Mouse (Mus musculus) embryonic facial prominence, embryonic 13.5 days (tissue): ENCODE data around the gene Wdr18. TPM values are rescaled to one million over a fixed set of nuclear protein-coding genes. Genes with fewer than 3 reads are reported as not detected.
A peak's percentile ranks its signal among the peaks of the same experiment; 100 is the strongest.

ENCODE experiments used
- ATAC-seq: fragments of 200-750 bp; cut with Nextera tagmentation; 2 replicates; pipeline ENCODE4 v1.8.0; 2017; ENCODE audit warnings: low read depth; ENCODE audit not compliant: insufficient number of reproducible peaks, insufficient read depth, low FRiP score, low TSS enrichment
- H3K27ac ChIP-seq: fragments of 300-500 bp; sonication (generic); 2 replicates; pipeline ENCODE4 v1.5.1; 2015; ENCODE audit warnings: moderate library complexity, mild to moderate bottlenecking, inconsistent platforms
- H3K27me3 ChIP-seq: fragments of 300-500 bp; sonication (generic); 2 replicates; pipeline ENCODE4 v1.6.1; 2015; ENCODE audit warnings: mild to moderate bottlenecking, inconsistent platforms
- H3K36me3 ChIP-seq: fragments of 300-500 bp; sonication (generic); 2 replicates; pipeline ENCODE4 v1.6.1; 2015; ENCODE audit warnings: mild to moderate bottlenecking, inconsistent platforms
- H3K4me1 ChIP-seq: fragments of 300-500 bp; sonication (generic); 2 replicates; pipeline ENCODE4 v1.6.1; 2015; ENCODE audit warnings: inconsistent platforms
- H3K4me2 ChIP-seq: fragments of 300-500 bp; sonication (generic); 2 replicates; pipeline ENCODE4 v1.6.1; 2015; ENCODE audit warnings: moderate library complexity, mild to moderate bottlenecking, inconsistent platforms
- H3K4me3 ChIP-seq: fragments of 300-500 bp; sonication (generic); 2 replicates; pipeline ENCODE4 v1.5.1; 2015; ENCODE audit warnings: mild to moderate bottlenecking, inconsistent platforms
- H3K9ac ChIP-seq: fragments of 300-500 bp; sonication (generic); 2 replicates; pipeline ENCODE4 v1.6.1; 2015; ENCODE audit warnings: mild to moderate bottlenecking, inconsistent platforms
- H3K9me3 ChIP-seq: fragments of 300-500 bp; sonication (generic); 2 replicates; pipeline ENCODE4 v1.6.1; 2016; ENCODE audit warnings: inconsistent platforms
- WGBS: fragments of 180-500 bp; shearing (Covaris S2); methylation state at CpG from one replicate; pipeline ENCODE4 v1.1.7; 2015; ENCODE audit warnings: mixed read lengths; 5-methylcytosine and 5-hydroxymethylcytosine counted together
- polyA plus RNA-seq: library from polyadenylated mRNA; unstranded; fragments of >200 nt; fragmentation: Nextera tagmentation; extraction: Ambion mirVana; gene quantifications from 2 replicates; pipeline ENCODE4 v1.2.1, GENCODE M21; 2015

The Wdr18 gene
- polyA plus RNA-seq, 1 experiment from 2014 or later, result 106 TPM

DNA sequence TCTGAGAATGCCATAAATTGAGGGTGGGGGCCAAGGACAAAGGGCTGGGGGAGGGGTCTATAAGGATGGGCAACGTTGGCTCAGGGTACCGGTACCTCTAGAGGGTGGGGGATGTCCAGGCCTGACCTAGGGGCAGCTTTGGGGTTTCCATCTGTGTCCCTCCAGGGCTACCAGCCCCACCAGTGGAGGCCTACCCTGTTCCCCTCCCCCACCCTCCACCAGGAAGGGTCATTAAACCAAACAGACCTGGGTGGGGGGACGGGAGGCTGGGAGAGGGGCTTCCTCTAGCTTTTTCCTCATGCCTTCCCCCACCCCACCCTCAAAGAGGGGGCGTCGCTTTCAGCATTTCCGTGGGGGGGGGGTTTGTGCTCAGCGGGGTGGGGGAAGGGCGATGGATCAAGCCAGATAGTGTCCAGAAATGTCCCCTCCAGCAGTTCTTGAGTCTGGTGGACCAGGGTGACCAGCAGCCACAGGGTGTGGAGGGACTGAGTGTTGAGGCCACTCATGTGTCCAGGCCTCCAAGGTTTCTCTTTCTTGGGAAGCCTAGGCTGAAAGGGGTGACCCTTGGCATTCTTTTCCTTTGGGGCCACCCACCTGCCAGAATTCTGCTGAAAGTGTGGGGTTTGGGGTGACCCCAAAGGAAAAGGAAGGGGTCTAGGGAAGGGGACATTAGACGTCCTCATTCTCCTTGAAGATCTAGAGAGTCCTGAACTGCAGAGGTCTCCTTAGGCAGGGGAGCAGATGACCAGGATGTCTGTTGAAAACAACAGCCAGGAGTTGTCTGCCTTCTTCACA lies 30.8 kb upstream of the Wdr18 start:
- H3K27ac ChIP-seq, result peak overlapping the region; percentile 16; the same call in 1 of the 2 replicates
- peaks cover 59% of the 10 kb centered on the region for H3K4me1 ChIP-seq
- H3K4me2 ChIP-seq, result peak overlapping the region; percentile 89
- no peak for ATAC-seq
- H3K36me3 ChIP-seq, result peaks cover 35% of the 10 kb centered on the region
- WGBS, result 15% methylated on average over 9 of the region's 9 CpGs
- peak overlapping the region; percentile 96 for H3K9ac ChIP-seq
- H3K9me3 ChIP-seq, result no peaks in the 10 kb centered on the region
- peak overlapping the region; percentile 95 for H3K4me3 ChIP-seq
- peaks cover 3% of the 10 kb centered on the region for H3K27me3 ChIP-seq

DNA sequence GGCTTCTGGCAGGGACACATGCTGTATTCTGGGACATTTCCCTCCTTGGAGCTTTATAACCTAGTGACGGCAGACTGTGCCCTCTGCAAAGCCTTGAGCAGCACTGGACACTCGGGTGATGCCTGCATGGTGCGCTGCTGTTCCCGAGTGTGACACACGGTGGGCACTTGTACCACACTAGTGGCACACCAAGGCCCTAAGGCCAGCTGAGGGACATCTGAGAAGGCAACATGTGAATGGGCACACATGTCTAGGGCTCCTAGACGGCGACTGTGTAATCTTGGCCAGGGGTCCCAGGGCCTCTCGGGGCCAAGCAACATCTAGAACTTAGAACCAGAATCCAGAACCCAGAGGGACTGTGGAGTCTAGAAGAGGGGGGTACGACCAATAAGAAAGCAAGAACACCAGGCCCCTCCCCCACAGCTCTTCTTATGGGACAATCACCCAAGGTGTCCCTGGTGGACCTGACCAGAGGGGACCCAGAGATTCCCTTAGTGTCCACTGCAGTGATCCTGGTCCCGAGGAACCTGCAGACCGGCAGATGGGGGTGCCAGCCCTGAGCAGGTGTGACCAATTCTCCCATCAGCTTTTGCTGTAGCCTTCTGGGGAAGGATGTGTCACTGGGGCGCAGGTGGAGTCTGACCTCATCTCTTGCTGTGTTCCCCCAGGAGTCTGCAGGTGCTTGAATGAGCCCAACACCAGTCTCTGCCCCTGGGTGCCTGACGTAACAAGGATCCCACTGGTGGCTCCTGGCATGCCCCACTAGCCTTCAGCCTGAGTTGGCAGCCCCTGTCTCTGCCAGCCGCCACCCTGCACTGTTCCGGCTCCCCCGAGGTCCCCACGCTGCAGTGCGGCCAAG lies 29.8 kb upstream of the Wdr18 start:
- H3K27ac ChIP-seq, result no peak overlapping the region; the same call in 1 of the 2 replicates
- peak overlapping the region; percentile 95; the same call in 1 of the 2 replicates for H3K4me3 ChIP-seq
- peak overlapping the region; percentile 96 for H3K9ac ChIP-seq
- H3K4me1 ChIP-seq, result peaks cover 61% of the 10 kb centered on the region
- peak overlapping the region; percentile 89; the same call in 1 of the 2 replicates for H3K4me2 ChIP-seq
- H3K36me3 ChIP-seq, result peaks cover 43% of the 10 kb centered on the region
- ATAC-seq, result no peak
- no peaks in the 10 kb centered on the region for H3K9me3 ChIP-seq
- H3K27me3 ChIP-seq, result no peaks in the 10 kb centered on the region
- WGBS, result 89% methylated on average over 18 of the region's 18 CpGs

DNA sequence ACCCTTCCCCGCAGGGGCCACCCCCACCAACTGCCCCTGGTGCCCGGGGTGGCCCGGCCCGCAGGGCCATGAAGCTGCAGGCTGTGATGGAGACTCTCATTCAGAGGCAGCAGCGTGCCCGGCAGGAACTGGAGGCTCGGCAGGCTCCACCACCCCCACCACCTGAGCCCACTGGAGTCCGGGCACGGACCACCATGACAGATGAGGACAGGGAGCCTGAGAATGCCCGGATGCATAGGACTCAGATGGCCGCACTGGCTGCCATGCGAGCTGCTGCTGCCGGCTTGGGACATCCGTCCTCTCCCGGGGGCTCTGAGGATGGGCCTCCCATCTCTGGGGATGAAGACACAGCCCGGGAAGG lies 29.1 kb upstream of the Wdr18 start:
- Histone ChIP-seq H3K9ac (peak overlapping the region; percentile 16; the same call in 1 of the 2 replicates), H3K36me3 (peaks cover 46% of the 10 kb centered on the region), H3K4me3 (no peak overlapping the region), H3K4me2 (no peak overlapping the region), H3K27me3 (no peaks in the 10 kb centered on the region), H3K4me1 (peaks cover 62% of the 10 kb centered on the region), H3K27ac (no peak overlapping the region), H3K9me3 (no peaks in the 10 kb centered on the region)
- ATAC-seq, result no peak
- WGBS, result 86% methylated on average over 16 of the region's 16 CpGs

DNA sequence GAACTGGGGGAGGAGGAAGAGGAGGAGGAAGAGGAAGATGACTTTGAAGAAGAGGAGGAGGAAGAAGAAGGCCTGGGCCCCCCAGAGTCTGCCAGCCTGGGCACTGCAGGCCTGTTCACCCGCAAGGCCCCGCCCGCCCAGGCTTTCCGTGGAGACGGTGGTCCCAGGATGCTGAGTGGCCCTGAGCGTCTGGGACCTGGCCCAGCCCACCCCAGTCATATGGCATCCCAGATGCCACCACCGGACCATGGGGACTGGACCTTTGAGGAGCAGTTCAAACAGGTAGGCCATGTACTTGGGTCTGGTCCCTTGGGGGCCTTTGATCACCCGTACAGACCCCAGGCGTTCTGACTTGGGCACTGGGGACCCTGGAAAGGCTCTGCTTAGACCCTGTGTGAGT lies 28.2 kb upstream of the Wdr18 start:
- peaks cover 63% of the 10 kb centered on the region for H3K4me1 ChIP-seq
- WGBS, result 82% methylated on average over 9 of the region's 9 CpGs
- H3K27ac ChIP-seq, result no peak overlapping the region
- peak overlapping the region; percentile 58; the same call in 1 of the 2 replicates for H3K9ac ChIP-seq
- no peak overlapping the region for H3K4me2 ChIP-seq
- no peaks in the 10 kb centered on the region for H3K27me3 ChIP-seq
- no peak overlapping the region for H3K4me3 ChIP-seq
- H3K36me3 ChIP-seq, result peaks cover 46% of the 10 kb centered on the region
- no peak for ATAC-seq
- no peaks in the 10 kb centered on the region for H3K9me3 ChIP-seq

GRCm38 (mm10) chr10:79932736-79933135 lies 27.2 kb upstream of the Wdr18 start:
- Histone ChIP-seq H3K9me3 (no peaks in the 10 kb centered on the region), H3K27me3 (no peaks in the 10 kb centered on the region), H3K36me3 (peaks cover 53% of the 10 kb centered on the region), H3K27ac (peak overlapping the region; percentile 62), H3K4me1 (peaks cover 70% of the 10 kb centered on the region), H3K4me2 (0 out of 2 replicates have a peak overlapping the region, but pooled peaks have one; percentile 18), H3K9ac (peak overlapping the region; percentile 58; the same call in 1 of the 2 replicates), H3K4me3 (no peak overlapping the region)
- 25% methylated on average over 8 of the region's 8 CpGs for WGBS
- no peak for ATAC-seq

- Histone ChIP-seq H3K9me3 (no peaks in the 10 kb centered on the region), H3K4me3 (no peak overlapping the region), H3K27me3 (no peaks in the 10 kb centered on the region), H3K4me1 (peaks cover 75% of the 10 kb centered on the region), H3K9ac (peak overlapping the region; percentile 58; the same call in 1 of the 2 replicates), H3K4me2 (0 out of 2 replicates have a peak overlapping the region, but pooled peaks have one; percentile 18), H3K36me3 (peaks cover 58% of the 10 kb centered on the region), H3K27ac (peak overlapping the region; percentile 62; the same call in 1 of the 2 replicates)
- WGBS, result 44% methylated on average over 9 of the region's 9 CpGs
- no peak for ATAC-seq
Measured at GRCm38 (mm10) chr10:79933145-79933679, 26.7 kb upstream of the Wdr18 start.

DNA sequence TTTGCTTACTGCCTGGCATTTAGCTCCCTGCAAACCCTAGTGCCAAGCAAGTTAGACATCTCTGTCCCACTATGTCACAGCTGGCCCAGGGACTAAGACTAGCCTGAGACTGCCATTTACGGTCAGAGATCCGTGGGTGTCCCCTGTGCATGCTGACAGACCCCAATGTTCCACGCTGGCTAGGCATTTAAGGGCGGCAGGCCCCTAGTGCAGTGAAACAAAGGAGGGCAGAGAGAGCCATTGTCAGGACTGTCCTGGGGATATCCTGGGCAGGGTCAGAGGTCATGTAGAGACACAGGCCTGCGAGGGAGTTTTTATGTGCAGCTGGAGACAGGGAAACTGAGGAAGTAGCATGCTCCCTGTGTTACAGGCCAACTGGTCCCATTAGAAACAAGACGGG lies 26.1 kb upstream of the Wdr18 start:
- H3K36me3 ChIP-seq, result peaks cover 58% of the 10 kb centered on the region
- H3K4me1 ChIP-seq, result peaks cover 74% of the 10 kb centered on the region

DNA sequence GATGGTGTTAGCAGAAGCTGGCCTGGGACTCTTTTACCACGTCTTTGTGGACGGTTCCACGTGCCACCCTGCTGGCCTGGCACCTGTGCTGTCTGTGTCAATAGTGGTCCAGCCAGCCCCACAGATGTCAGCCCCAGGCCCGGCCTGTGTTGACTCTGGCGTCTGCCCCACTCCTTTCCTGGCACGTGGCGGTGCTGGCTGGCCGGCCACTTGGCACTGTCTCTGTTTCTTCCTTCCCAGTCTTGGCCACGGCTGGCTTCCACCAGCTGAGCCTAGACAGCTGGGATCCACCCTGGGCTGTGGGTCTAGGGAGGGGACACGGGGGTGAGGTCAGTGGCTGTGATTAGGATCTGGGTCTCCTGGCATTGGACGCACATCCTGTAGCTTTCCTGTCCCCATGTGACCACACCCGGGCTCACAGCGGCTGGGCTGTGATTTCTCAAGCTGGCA lies 25.7 kb upstream of the Wdr18 start:
- ATAC-seq, result no peak
- H3K9me3 ChIP-seq, result no peaks in the 10 kb centered on the region
- WGBS, result 65% methylated on average over 13 of the region's 13 CpGs
- no peak overlapping the region for H3K4me2 ChIP-seq
- H3K4me1 ChIP-seq, result peaks cover 73% of the 10 kb centered on the region
- H3K36me3 ChIP-seq, result peaks cover 58% of the 10 kb centered on the region
- no peak overlapping the region for H3K4me3 ChIP-seq
- H3K27ac ChIP-seq, result peak overlapping the region; percentile 49
- no peak overlapping the region for H3K9ac ChIP-seq
- no peaks in the 10 kb centered on the region for H3K27me3 ChIP-seq

More for the DNA sequence above, 26.1 kb upstream of the Wdr18 start:
- H3K9ac ChIP-seq, result no peak overlapping the region; the same call in 1 of the 2 replicates
- no peak overlapping the region for H3K4me2 ChIP-seq
- ATAC-seq, result no peak
- peak overlapping the region; percentile 49 for H3K27ac ChIP-seq
- H3K27me3 ChIP-seq, result no peaks in the 10 kb centered on the region
- no peak overlapping the region for H3K4me3 ChIP-seq
- no peaks in the 10 kb centered on the region for H3K9me3 ChIP-seq
- WGBS, result 59% methylated on average over 6 of the region's 6 CpGs

DNA sequence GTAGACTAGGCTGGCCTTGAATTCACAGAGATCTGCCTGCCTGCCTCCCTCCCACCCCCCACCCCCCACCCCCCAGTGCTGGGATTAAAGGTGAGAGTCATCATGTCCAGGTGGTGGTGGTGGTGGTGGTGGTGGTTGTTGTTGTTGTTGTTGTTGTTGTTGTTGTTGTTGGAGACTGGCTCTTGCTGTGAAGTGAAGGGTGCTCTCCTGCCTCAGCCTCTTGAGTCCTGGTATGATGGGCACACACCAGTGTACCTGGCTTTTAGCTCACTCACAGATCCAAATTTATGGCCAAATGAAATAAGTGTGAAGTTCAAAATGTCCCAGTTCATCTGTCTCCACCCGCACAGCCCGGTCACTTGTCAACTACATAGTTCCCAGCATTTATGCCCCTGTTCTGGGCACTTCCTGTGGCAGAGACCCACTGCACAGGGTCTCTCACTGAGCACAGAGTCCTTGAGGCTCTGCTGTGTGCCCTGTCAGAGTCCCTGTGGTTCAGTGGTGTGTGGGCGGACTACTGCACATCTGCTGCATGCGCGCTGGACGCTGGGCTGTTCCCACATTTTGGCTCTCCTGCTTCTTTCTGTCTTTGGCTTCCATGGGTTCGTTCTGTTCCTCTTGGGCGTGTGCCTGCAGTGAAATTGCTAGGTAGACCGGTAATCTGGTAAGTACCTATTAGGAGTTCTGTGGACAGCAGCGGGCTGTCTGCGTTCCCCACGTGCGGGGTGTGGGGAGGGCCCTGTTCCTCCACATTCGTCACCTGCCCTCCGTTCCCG lies 25.0 kb upstream of the Wdr18 start:
- Histone ChIP-seq H3K4me2 (no peak overlapping the region), H3K4me1 (peaks cover 66% of the 10 kb centered on the region), H3K9me3 (no peaks in the 10 kb centered on the region), H3K9ac (no peak overlapping the region), H3K36me3 (peaks cover 65% of the 10 kb centered on the region), H3K27ac (peak overlapping the region; percentile 49; the same call in 1 of the 2 replicates), H3K4me3 (no peak overlapping the region), H3K27me3 (no peaks in the 10 kb centered on the region)
- WGBS, result 84% methylated on average over 16 of the region's 16 CpGs
- ATAC-seq, result no peak

GRCm38 (mm10) chr10:79936284-79936910 lies 23.6 kb upstream of the Wdr18 start:
- H3K4me2 ChIP-seq, result peak overlapping the region; percentile 1; the same call in 1 of the 2 replicates
- H3K4me3 ChIP-seq, result no peak overlapping the region
- H3K27me3 ChIP-seq, result no peaks in the 10 kb centered on the region
- no peaks in the 10 kb centered on the region for H3K9me3 ChIP-seq
- peaks cover 65% of the 10 kb centered on the region for H3K4me1 ChIP-seq
- peak overlapping the region; percentile 35 for H3K27ac ChIP-seq
- H3K9ac ChIP-seq, result 0 out of 2 replicates have a peak overlapping the region, but pooled peaks have one; percentile 21
- no peak for ATAC-seq
- 56% methylated on average over 10 of the region's 10 CpGs for WGBS
- H3K36me3 ChIP-seq, result peaks cover 70% of the 10 kb centered on the region
